Mouse (Mus musculus): ENCODE measurements at regions not wholly inside any gene's neighbourhood (a gene's known extent, or its start where the extent isn't known, plus 50 kb on each side); places are given as distances from the start of the nearest gene placed in this dataset.

GRCm38 (mm10) chr9:46760247-46760646 is 238.3 kb upstream of the Gm4791 start:
- H3K36me3 ChIP-seq (ENCODE audit: control insufficient read depth, insufficient read depth), result no peaks in the 10 kb centered on the region
- H3ac ChIP-seq (ENCODE audit: control insufficient read depth, insufficient read length, low read depth), result no peak overlapping the region
- H3K27me3 ChIP-seq (ENCODE audit: control insufficient read depth, insufficient read depth, insufficient read length), result no peaks in the 10 kb centered on the region
- no peaks in the 10 kb centered on the region for H3K79me3 ChIP-seq (ENCODE audit: low read depth)
- TF ChIP-seq USF1 (IDR thresholded peaks at IDR 0.05; ENCODE audit: low read depth), result no peak
- TF ChIP-seq MYOG (IDR thresholded peaks at IDR 0.05; ENCODE audit: control insufficient read depth, extremely low read depth, insufficient read length), result no peak
- no peak for TF ChIP-seq CTCF (IDR thresholded peaks at IDR 0.05; ENCODE audit: control insufficient read depth, insufficient read depth, insufficient read length)
- no peak for TF ChIP-seq MYOD1 (IDR thresholded peaks at IDR 0.05; ENCODE audit: control insufficient read depth, insufficient read length, low read depth)
- no peak for TF ChIP-seq FOSL1 (IDR thresholded peaks at IDR 0.05; ENCODE audit: insufficient read depth, low read length, poor library complexity, severe bottlenecking)
- TF ChIP-seq CEBPB (IDR thresholded peaks at IDR 0.05; ENCODE audit: low read depth), result no peak
- TF ChIP-seq MAX (IDR thresholded peaks at IDR 0.05), result no peak
- H3K79me2 ChIP-seq (ENCODE audit: control insufficient read depth, insufficient read depth), result no peaks in the 10 kb centered on the region
- H3K4me3 ChIP-seq (ENCODE audit: insufficient read depth, poor library complexity, severe bottlenecking), result no peak overlapping the region

- Histone ChIP-seq H3K79me3 (ENCODE audit: low read depth) (no peaks in the 10 kb centered on the region), H3ac (ENCODE audit: control insufficient read depth, insufficient read length, low read depth) (no peak overlapping the region), H3K27me3 (ENCODE audit: control insufficient read depth, insufficient read depth, insufficient read length) (no peaks in the 10 kb centered on the region), H3K36me3 (ENCODE audit: control insufficient read depth, insufficient read depth) (no peaks in the 10 kb centered on the region), H3K79me2 (ENCODE audit: control insufficient read depth, insufficient read depth) (no peaks in the 10 kb centered on the region), H3K4me3 (ENCODE audit: insufficient read depth, poor library complexity, severe bottlenecking) (no peak overlapping the region)
- TF ChIP-seq MYOD1 (IDR thresholded peaks at IDR 0.05; ENCODE audit: control insufficient read depth, insufficient read length, low read depth), result no peak
- TF ChIP-seq USF1 (IDR thresholded peaks at IDR 0.05; ENCODE audit: low read depth), result no peak
- TF ChIP-seq MYOG (IDR thresholded peaks at IDR 0.05; ENCODE audit: control insufficient read depth, extremely low read depth, insufficient read length), result no peak
- TF ChIP-seq FOSL1 (IDR thresholded peaks at IDR 0.05; ENCODE audit: insufficient read depth, low read length, poor library complexity, severe bottlenecking), result no peak
- TF ChIP-seq CTCF (IDR thresholded peaks at IDR 0.05; ENCODE audit: control insufficient read depth, insufficient read depth, insufficient read length), result no peak
- TF ChIP-seq CEBPB (IDR thresholded peaks at IDR 0.05; ENCODE audit: low read depth), result no peak
- no peak for TF ChIP-seq MAX (IDR thresholded peaks at IDR 0.05)
These were observed 241.4 kb upstream of the Gm4791 start for GRCm38 (mm10) chr9:46757005-46757672.

GRCm38 (mm10) chr9:46751981-46752380 is 246.6 kb upstream of the Gm4791 start:
- H3K4me3 ChIP-seq (ENCODE audit: insufficient read depth, poor library complexity, severe bottlenecking), result no peak overlapping the region
- no peak overlapping the region for H3ac ChIP-seq (ENCODE audit: control insufficient read depth, insufficient read length, low read depth)
- no peaks in the 10 kb centered on the region for H3K36me3 ChIP-seq (ENCODE audit: control insufficient read depth, insufficient read depth)
- no peaks in the 10 kb centered on the region for H3K79me3 ChIP-seq (ENCODE audit: low read depth)
- no peaks in the 10 kb centered on the region for H3K79me2 ChIP-seq (ENCODE audit: control insufficient read depth, insufficient read depth)
- H3K27me3 ChIP-seq (ENCODE audit: control insufficient read depth, insufficient read depth, insufficient read length), result no peaks in the 10 kb centered on the region
- TF ChIP-seq MAX (IDR thresholded peaks at IDR 0.05) (no peak), MYOD1 (IDR thresholded peaks at IDR 0.05; ENCODE audit: control insufficient read depth, insufficient read length, low read depth) (no peak), FOSL1 (IDR thresholded peaks at IDR 0.05; ENCODE audit: insufficient read depth, low read length, poor library complexity, severe bottlenecking) (no peak), USF1 (IDR thresholded peaks at IDR 0.05; ENCODE audit: low read depth) (no peak), CEBPB (IDR thresholded peaks at IDR 0.05; ENCODE audit: low read depth) (no peak), CTCF (IDR thresholded peaks at IDR 0.05; ENCODE audit: control insufficient read depth, insufficient read depth, insufficient read length) (no peak), MYOG (IDR thresholded peaks at IDR 0.05; ENCODE audit: control insufficient read depth, extremely low read depth, insufficient read length) (no peak)

- TF ChIP-seq CEBPB (IDR thresholded peaks at IDR 0.05; ENCODE audit: low read depth) (no peak), MYOD1 (IDR thresholded peaks at IDR 0.05; ENCODE audit: control insufficient read depth, insufficient read length, low read depth) (no peak), CTCF (IDR thresholded peaks at IDR 0.05; ENCODE audit: control insufficient read depth, insufficient read depth, insufficient read length) (no peak), MYOG (IDR thresholded peaks at IDR 0.05; ENCODE audit: control insufficient read depth, extremely low read depth, insufficient read length) (no peak), USF1 (IDR thresholded peaks at IDR 0.05; ENCODE audit: low read depth) (no peak), FOSL1 (IDR thresholded peaks at IDR 0.05; ENCODE audit: insufficient read depth, low read length, poor library complexity, severe bottlenecking) (no peak), MAX (IDR thresholded peaks at IDR 0.05) (no peak)
- Histone ChIP-seq H3K36me3 (ENCODE audit: control insufficient read depth, insufficient read depth) (no peaks in the 10 kb centered on the region), H3K4me3 (ENCODE audit: insufficient read depth, poor library complexity, severe bottlenecking) (no peak overlapping the region), H3ac (ENCODE audit: control insufficient read depth, insufficient read length, low read depth) (no peak overlapping the region), H3K79me2 (ENCODE audit: control insufficient read depth, insufficient read depth) (no peaks in the 10 kb centered on the region), H3K27me3 (ENCODE audit: control insufficient read depth, insufficient read depth, insufficient read length) (no peaks in the 10 kb centered on the region), H3K79me3 (ENCODE audit: low read depth) (no peaks in the 10 kb centered on the region)
These were observed 249.1 kb upstream of the Gm4791 start for GRCm38 (mm10) chr9:46749441-46749840.

- Histone ChIP-seq H3K4me3 (ENCODE audit: insufficient read depth, poor library complexity, severe bottlenecking) (no peak overlapping the region), H3K79me3 (ENCODE audit: low read depth) (no peaks in the 10 kb centered on the region), H3K27me3 (ENCODE audit: control insufficient read depth, insufficient read depth, insufficient read length) (no peaks in the 10 kb centered on the region), H3ac (ENCODE audit: control insufficient read depth, insufficient read length, low read depth) (no peak overlapping the region), H3K79me2 (ENCODE audit: control insufficient read depth, insufficient read depth) (no peaks in the 10 kb centered on the region), H3K36me3 (ENCODE audit: control insufficient read depth, insufficient read depth) (no peaks in the 10 kb centered on the region)
- TF ChIP-seq MAX (IDR thresholded peaks at IDR 0.05), result no peak
- TF ChIP-seq USF1 (IDR thresholded peaks at IDR 0.05; ENCODE audit: low read depth), result no peak
- TF ChIP-seq MYOG (IDR thresholded peaks at IDR 0.05; ENCODE audit: control insufficient read depth, extremely low read depth, insufficient read length), result no peak
- no peak for TF ChIP-seq CTCF (IDR thresholded peaks at IDR 0.05; ENCODE audit: control insufficient read depth, insufficient read depth, insufficient read length)
- TF ChIP-seq FOSL1 (IDR thresholded peaks at IDR 0.05; ENCODE audit: insufficient read depth, low read length, poor library complexity, severe bottlenecking), result no peak
- TF ChIP-seq MYOD1 (IDR thresholded peaks at IDR 0.05; ENCODE audit: control insufficient read depth, insufficient read length, low read depth), result no peak
- TF ChIP-seq CEBPB (IDR thresholded peaks at IDR 0.05; ENCODE audit: low read depth), result no peak
These were observed 252.3 kb upstream of the Gm4791 start for GRCm38 (mm10) chr9:46746266-46746665.
